Mouse (Mus musculus): ENCODE data around the gene Acvr1. TPM values are rescaled to one million over a fixed set of nuclear protein-coding genes. Genes with fewer than 3 reads are reported as not detected.

The Acvr1 gene
- polyA plus RNA-seq, 1 experiment from 2014 or later, result 6.5 TPM

DNA sequence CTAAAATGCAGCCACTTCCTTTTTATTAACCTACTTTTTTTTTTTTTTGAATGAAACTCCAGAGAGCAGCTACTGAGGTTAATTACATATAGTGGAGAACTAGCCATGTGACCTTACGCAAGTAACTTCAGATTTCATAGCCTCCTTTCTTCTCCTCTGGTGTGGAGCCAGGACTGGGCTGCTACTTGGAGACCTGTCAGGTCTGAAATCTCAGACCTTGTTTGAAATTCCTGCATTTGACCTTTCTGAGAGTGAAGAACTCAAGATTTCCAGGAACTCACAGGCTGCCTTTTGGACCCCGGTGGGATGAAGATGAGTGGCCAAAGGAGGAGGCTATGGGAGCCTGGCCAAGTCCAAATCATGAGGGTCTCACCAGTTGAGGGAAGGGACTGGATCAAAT lies 7.2 kb upstream of the Acvr1 start:
- Histone ChIP-seq H3K4me3 (ENCODE audit: low read depth, low read length) (no peak overlapping the region), H3K4me1 (ENCODE audit: insufficient read depth) (no peaks in the 10 kb centered on the region), H3K4me2 (no peak overlapping the region), H3K27me3 (ENCODE audit: insufficient read depth, low read length) (no peaks in the 10 kb centered on the region), H3K36me3 (ENCODE audit: insufficient read depth) (no peaks in the 10 kb centered on the region), H3K27ac (ENCODE audit: low read depth) (no peak overlapping the region), H3K9me3 (ENCODE audit: low read depth, low read length) (no peaks in the 10 kb centered on the region), H3K9ac (no peak overlapping the region)
- DNase-seq, result no peak
- no peak for TF ChIP-seq CTCF (IDR thresholded peaks at IDR 0.05; ENCODE audit: low read depth)
- 60% methylated on average over 2 of the region's 2 CpGs for WGBS
- no peak for ATAC-seq (ENCODE audit: insufficient read depth)

DNA sequence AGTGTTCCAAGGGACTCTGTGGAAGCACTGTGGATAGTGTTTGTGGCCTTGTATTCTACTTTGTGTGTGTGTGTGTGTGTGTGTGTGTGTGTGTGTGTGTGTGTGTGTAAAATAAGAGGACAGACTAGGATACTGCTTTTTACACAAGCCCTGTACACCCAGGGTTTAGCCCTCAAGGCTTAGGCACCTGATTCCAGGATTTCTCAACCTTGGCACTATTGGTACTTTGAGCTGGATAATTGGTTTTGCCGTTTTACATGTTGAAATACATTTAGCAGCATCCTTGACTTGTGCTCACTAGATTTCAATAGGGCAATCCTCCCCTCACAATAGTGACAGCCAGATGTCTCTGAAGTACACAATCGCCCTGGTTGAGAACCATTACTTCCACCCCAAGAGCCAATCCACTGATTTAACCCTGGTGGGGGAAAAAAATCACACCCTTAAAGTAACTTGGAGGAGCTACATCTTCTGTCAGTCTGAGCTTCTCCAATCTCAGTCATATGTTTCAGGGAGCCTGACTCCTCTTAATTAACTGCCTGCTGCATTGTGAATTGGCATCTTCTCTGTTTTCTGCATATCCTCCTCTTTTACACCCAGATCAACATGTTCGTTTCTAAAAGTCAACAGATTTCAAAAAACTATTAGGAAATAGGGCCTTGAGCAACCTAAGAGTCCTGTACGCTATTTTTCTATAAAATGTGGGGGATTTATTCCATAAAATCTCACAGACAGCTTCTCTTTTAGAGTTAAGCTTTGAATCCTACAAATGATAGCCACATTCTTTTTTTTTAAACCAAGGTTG lies 2.1 kb upstream of the Acvr1 start:
- TF ChIP-seq CTCF (IDR thresholded peaks at IDR 0.05; ENCODE audit: low read depth), result no peak
- no peak overlapping the region for H3K4me3 ChIP-seq (ENCODE audit: low read depth, low read length)
- DNase-seq, result no peak
- no peaks in the 10 kb centered on the region for H3K36me3 ChIP-seq (ENCODE audit: insufficient read depth)
- peaks cover 20% of the 10 kb centered on the region for H3K4me1 ChIP-seq (ENCODE audit: insufficient read depth)
- no peaks in the 10 kb centered on the region for H3K9me3 ChIP-seq (ENCODE audit: low read depth, low read length)
- 68% methylated on average over 4 of the region's 4 CpGs for WGBS
- H3K27me3 ChIP-seq (ENCODE audit: insufficient read depth, low read length), result no peaks in the 10 kb centered on the region
- H3K4me2 ChIP-seq, result peak overlapping the region; percentile 79
- peak overlapping the region; percentile 60; the same call in 1 of the 2 replicates for H3K27ac ChIP-seq (ENCODE audit: low read depth)
- peak overlapping the region; percentile 87; the same call in 1 of the 2 replicates for H3K9ac ChIP-seq
- ATAC-seq (ENCODE audit: insufficient read depth), result no peak

DNA sequence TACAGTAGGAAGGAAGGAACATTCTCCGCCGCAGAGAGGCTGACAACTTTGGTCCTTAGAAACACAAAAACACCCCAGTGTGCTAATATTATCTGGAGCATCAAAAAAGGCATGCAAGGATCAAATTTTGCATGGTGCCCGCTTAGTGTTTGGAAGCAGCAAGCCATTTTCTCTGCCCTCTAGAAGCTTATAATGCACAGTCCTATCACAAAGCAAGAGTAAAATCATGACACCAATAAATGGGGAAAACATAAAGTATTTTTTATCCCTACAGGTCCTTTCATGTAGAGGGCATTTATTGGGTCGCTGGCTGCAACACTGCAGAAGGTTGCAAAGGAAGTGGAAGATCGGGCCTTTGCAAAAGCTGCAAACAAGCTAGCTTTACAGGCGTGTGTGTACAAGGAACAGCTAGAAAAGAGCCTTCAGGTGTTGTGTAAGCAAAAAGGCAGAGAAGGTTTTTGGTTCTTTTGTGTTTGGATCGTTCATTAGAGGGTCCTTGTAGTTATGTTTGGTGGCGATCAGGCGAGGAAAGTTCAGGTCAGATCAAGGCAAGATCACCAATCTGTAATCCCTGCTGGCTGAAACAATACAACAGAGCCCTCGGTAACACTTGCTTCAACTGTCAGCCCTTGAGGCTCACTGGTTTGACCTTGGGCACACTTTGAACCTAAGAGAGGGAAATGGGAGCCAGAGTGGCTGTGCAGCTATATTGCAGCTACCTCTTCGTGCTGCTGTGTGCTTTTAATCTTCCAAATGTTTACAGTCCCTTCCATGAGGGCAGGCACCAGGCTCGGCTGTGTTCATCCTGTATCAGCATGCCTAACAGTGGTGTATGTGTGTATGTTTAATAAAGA lies 1.1 kb upstream of the Acvr1 start:
- no peaks in the 10 kb centered on the region for H3K9me3 ChIP-seq (ENCODE audit: low read depth, low read length)
- peaks cover 20% of the 10 kb centered on the region for H3K4me1 ChIP-seq (ENCODE audit: insufficient read depth)
- peak overlapping the region; percentile 77 for H3K4me3 ChIP-seq (ENCODE audit: low read depth, low read length)
- peak overlapping the region; percentile 97 for H3K27ac ChIP-seq (ENCODE audit: low read depth)
- peak; percentile 37 for DNase-seq
- no peaks in the 10 kb centered on the region for H3K27me3 ChIP-seq (ENCODE audit: insufficient read depth, low read length)
- H3K9ac ChIP-seq, result peak overlapping the region; percentile 87; the same call in 1 of the 2 replicates
- ATAC-seq (ENCODE audit: insufficient read depth), result no peak
- peak overlapping the region; percentile 79 for H3K4me2 ChIP-seq
- H3K36me3 ChIP-seq (ENCODE audit: insufficient read depth), result no peaks in the 10 kb centered on the region
- 6% methylated on average over 12 of the region's 12 CpGs for WGBS
- TF ChIP-seq CTCF (IDR thresholded peaks at IDR 0.05; ENCODE audit: low read depth), result no peak

DNA sequence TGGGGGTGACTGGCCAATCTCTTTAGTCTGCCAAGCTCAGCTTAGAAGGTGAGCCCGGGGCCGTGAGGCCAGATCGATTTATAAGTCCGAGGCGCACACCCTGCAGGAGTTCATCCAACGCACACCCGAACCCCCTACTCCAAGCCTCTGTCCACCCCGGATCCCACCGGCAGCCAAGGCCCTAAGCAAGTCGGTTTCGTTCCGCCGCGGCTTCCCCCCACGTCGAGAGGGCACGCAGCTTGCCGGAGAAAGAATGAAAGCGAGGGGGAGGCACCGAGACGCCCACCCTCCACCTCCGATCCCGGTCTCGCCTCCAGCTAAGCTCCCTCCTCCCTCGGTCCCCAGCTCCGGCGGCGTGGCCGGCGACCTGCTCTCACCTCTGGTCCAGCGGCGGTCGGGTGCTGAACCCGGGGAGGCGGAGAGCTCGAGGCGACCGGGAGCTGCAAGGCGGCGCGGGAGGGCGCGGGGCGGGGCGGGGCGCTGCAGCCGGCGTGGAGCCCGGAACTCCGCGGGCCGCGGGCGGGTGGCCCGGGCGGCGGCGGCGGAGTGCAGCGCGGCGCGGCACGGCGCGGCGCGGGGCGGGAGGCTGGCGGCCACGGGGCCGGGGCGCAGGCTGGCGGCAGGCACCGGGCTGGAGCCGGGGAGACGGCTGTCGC lies 419 bp downstream of the Acvr1 start:
- no peaks in the 10 kb centered on the region for H3K9me3 ChIP-seq (ENCODE audit: low read depth, low read length)
- H3K27me3 ChIP-seq (ENCODE audit: insufficient read depth, low read length), result no peaks in the 10 kb centered on the region
- WGBS, result under 1% methylated on average over 49 of the region's 78 CpGs
- H3K27ac ChIP-seq (ENCODE audit: low read depth), result peak overlapping the region; percentile 97
- TF ChIP-seq CTCF (IDR thresholded peaks at IDR 0.05; ENCODE audit: low read depth), result no peak
- peak overlapping the region; percentile 87 for H3K9ac ChIP-seq
- peak; percentile 50 for ATAC-seq (ENCODE audit: insufficient read depth)
- peak overlapping the region; percentile 77 for H3K4me3 ChIP-seq (ENCODE audit: low read depth, low read length)
- no peaks in the 10 kb centered on the region for H3K36me3 ChIP-seq (ENCODE audit: insufficient read depth)
- peak overlapping the region; percentile 79 for H3K4me2 ChIP-seq
- peaks cover 22% of the 10 kb centered on the region for H3K4me1 ChIP-seq (ENCODE audit: insufficient read depth)
- peak; percentile 67 for DNase-seq

DNA sequence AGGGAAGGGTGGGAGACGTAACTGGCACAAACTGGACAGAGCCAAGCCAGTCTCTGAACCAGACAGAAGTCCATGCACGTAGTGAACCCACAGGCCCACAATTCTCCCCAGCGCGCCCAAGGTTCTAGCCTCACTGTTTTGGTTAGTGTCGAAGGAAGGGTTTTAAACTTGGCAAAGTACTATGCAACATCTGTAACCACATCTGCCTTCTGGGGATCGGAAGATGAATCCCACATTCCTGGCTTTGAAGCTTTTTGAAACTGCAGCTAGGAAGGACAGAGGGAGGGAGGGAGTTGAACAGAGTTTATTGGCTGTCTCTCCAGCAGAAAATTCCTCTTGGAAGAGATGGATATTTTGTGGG lies 928 bp downstream of the Acvr1 start:
- H3K4me1 ChIP-seq (ENCODE audit: insufficient read depth), result peaks cover 22% of the 10 kb centered on the region
- no peak for TF ChIP-seq CTCF (IDR thresholded peaks at IDR 0.05; ENCODE audit: low read depth)
- peak overlapping the region; percentile 79 for H3K4me2 ChIP-seq
- H3K9me3 ChIP-seq (ENCODE audit: low read depth, low read length), result no peaks in the 10 kb centered on the region
- H3K27ac ChIP-seq (ENCODE audit: low read depth), result peak overlapping the region; percentile 97
- peak overlapping the region; percentile 87 for H3K9ac ChIP-seq
- peak overlapping the region; percentile 77 for H3K4me3 ChIP-seq (ENCODE audit: low read depth, low read length)
- ATAC-seq (ENCODE audit: insufficient read depth) (no peak), DNase-seq (peak; percentile 74)
- no peaks in the 10 kb centered on the region for H3K36me3 ChIP-seq (ENCODE audit: insufficient read depth)
- WGBS, result 2% methylated on average over 6 of the region's 6 CpGs
- H3K27me3 ChIP-seq (ENCODE audit: insufficient read depth, low read length), result no peaks in the 10 kb centered on the region

DNA sequence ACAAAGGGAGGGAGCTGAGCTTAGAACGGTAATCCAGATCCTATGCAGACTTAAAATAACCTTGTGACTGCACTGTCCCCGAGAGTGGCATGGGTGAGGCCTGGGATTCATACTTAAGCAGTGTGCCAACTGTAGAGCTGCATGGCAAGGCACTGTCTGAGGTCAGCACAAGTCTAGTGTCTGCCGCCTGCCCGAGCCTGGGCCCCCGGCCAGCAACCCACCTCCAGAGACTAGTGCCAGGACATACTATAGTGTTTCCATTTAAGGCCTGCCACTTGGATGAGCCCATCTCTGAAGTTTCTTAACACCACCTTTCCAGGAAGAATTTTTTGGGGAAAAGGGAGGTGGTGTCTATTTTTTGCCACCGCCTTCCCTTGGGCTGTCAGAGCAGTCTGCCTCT lies 1.7 kb downstream of the Acvr1 start:
- TF ChIP-seq CTCF (IDR thresholded peaks at IDR 0.05; ENCODE audit: low read depth), result no peak
- Histone ChIP-seq H3K4me1 (ENCODE audit: insufficient read depth) (peaks cover 22% of the 10 kb centered on the region), H3K36me3 (ENCODE audit: insufficient read depth) (no peaks in the 10 kb centered on the region), H3K27ac (ENCODE audit: low read depth) (peak overlapping the region; percentile 42; the same call in 1 of the 2 replicates), H3K9ac (peak overlapping the region; percentile 87; the same call in 1 of the 2 replicates), H3K4me3 (ENCODE audit: low read depth, low read length) (peak overlapping the region; percentile 77), H3K4me2 (peak overlapping the region; percentile 79), H3K27me3 (ENCODE audit: insufficient read depth, low read length) (no peaks in the 10 kb centered on the region), H3K9me3 (ENCODE audit: low read depth, low read length) (no peaks in the 10 kb centered on the region)
- no peak for DNase-seq
- 43% methylated on average over 6 of the region's 6 CpGs for WGBS
- no peak for ATAC-seq (ENCODE audit: insufficient read depth)

Measured in lung, embryonic 14.5 days (tissue).